Mouse (Mus musculus) CH12.LX (cell line): Measurements from ENCODE around the gene Carhsp1.

Experiments used
- CTCF ChIP-seq, 2 experiments: IDR thresholded peaks in 1 of 2; conservative IDR thresholded peaks in 1 of 2; 2 replicates each; pipeline ENCODE4 v1.5.1; 2011 to 2012; ENCODE audit warnings: low read depth in 2 of 2, low read length in 2 of 2, improper control_type of control experiment in 1 of 2, inconsistent platforms in 1 of 2, mild to moderate bottlenecking in 1 of 2, moderate library complexity in 1 of 2
- E2F4 ChIP-seq: IDR thresholded peaks from 2 replicates; pipeline ENCODE4 v1.6.1; 2011; ENCODE audit warnings: low read depth, low read length, improper control_type of control experiment; ENCODE audit not compliant: insufficient replicate concordance
- HCFC1 ChIP-seq: IDR thresholded peaks from 2 replicates; pipeline ENCODE4 v1.6.1; 2012; ENCODE audit warnings: low read depth, mild to moderate bottlenecking, inconsistent platforms, low read length, improper control_type of control experiment
- NELFE ChIP-seq: IDR thresholded peaks from 2 replicates; pipeline ENCODE4 v1.6.1; 2011; ENCODE audit warnings: low read depth, low read length, improper control_type of control experiment
- POLR2A ChIP-seq: IDR thresholded peaks from 2 replicates; pipeline ENCODE4 v1.6.1; 2011; ENCODE audit warnings: low read depth, mild to moderate bottlenecking, improper control_type of control experiment, low read length
- TBP ChIP-seq: conservative IDR thresholded peaks from 2 replicates; pipeline ENCODE4 v1.6.1; 2011; ENCODE audit warnings: low read depth, low read length, improper control_type of control experiment
- TCF12 ChIP-seq: IDR thresholded peaks from 2 replicates; pipeline ENCODE4 v1.6.1; 2014; ENCODE audit warnings: low read depth, mild to moderate bottlenecking, inconsistent platforms, low read length, improper control_type of control experiment
- ZNF384 ChIP-seq: IDR thresholded peaks from 2 replicates; pipeline ENCODE4 v1.6.1; 2012; ENCODE audit warnings: low read depth, low read length, improper control_type of control experiment, inconsistent platforms

- no peak for TF ChIP-seq CTCF (conservative IDR thresholded peaks at IDR 0.05 in 1 of 2, IDR thresholded peaks at IDR 0.05 in 1 of 2; ENCODE audit: low read depth in 2 of 2, low read length in 2 of 2)
- TF ChIP-seq TCF12 = no peak
- no peak for TF ChIP-seq TBP
- TF ChIP-seq POLR2A = no peak
- no peak for TF ChIP-seq ZNF384
- TF ChIP-seq NELFE = no peak
- TF ChIP-seq HCFC1 = no peak
- TF ChIP-seq E2F4 = no peak
Measured at GRCm38 (mm10) chr16:8612214-8613005, 59.5 kb downstream of the Carhsp1 start.
